Mouse (Mus musculus) MEL (cell line): ENCODE measurements around the gene 1700029I15Rik. TPM values are rescaled to one million over a fixed set of nuclear protein-coding genes. Genes with fewer than 3 reads are reported as not detected.

ENCODE experiments used
- DNase-seq: peaks from one replicate; pipeline ENCODE4 v3.0.0; 2011; ENCODE audit warnings: low read depth, low spot score
- H3K27ac ChIP-seq: 2 replicates; pipeline ENCODE4 v1.5.1; 2012; ENCODE audit warnings: low read depth, mild to moderate bottlenecking, control low read depth, low read length, moderate library complexity; ENCODE audit not compliant: control insufficient read depth
- H3K27me3 ChIP-seq, 2 experiments: fragments of 150-350 bp in 1 of 2; sonication (generic) in 1 of 2; 2 replicates each; pipeline ENCODE4 v1.6.1; 2012; ENCODE audit warnings: low read length in 2 of 2, mild to moderate bottlenecking in 2 of 2, improper control_type of control experiment in 1 of 2, moderate library complexity in 1 of 2; ENCODE audit not compliant: insufficient read depth in 2 of 2, control insufficient read depth in 1 of 2
- H3K36me3 ChIP-seq, 2 experiments: 2 replicates each; pipeline ENCODE4 v1.6.1; 2012 to 2014; ENCODE audit warnings: low read length in 2 of 2, improper control_type of control experiment in 1 of 2, inconsistent platforms in 1 of 2, mild to moderate bottlenecking in 1 of 2; ENCODE audit not compliant: insufficient read depth in 2 of 2, control insufficient read depth in 1 of 2
- H3K4me1 ChIP-seq, 2 experiments: fragments of 150-350 bp in 1 of 2; sonication (generic) in 1 of 2; 2 replicates each; pipeline ENCODE4 v1.6.1; 2012; ENCODE audit warnings: low read length in 2 of 2, improper control_type of control experiment in 1 of 2, mild to moderate bottlenecking in 1 of 2; ENCODE audit not compliant: insufficient read depth in 2 of 2, control insufficient read depth in 1 of 2
- H3K4me3 ChIP-seq, 2 experiments: fragments of 150-350 bp in 1 of 2; sonication (generic) in 1 of 2; 2 replicates each; pipeline ENCODE4 v1.5.1; 2012; ENCODE audit warnings: low read depth in 2 of 2, low read length in 2 of 2, mild to moderate bottlenecking in 2 of 2, moderate library complexity in 2 of 2, control low read depth in 1 of 2, improper control_type of control experiment in 1 of 2; ENCODE audit not compliant: control insufficient read depth in 1 of 2, insufficient read depth in 1 of 2
- H3K79me2 ChIP-seq: 2 replicates; pipeline ENCODE4 v1.6.1; 2012; ENCODE audit warnings: mild to moderate bottlenecking, low read length, moderate library complexity; ENCODE audit not compliant: control insufficient read depth, poor library complexity, insufficient read depth
- H3K9ac ChIP-seq: 2 replicates; pipeline ENCODE4 v1.6.1; 2012; ENCODE audit warnings: low read depth, mild to moderate bottlenecking, control low read depth, low read length, moderate library complexity; ENCODE audit not compliant: control insufficient read depth, poor library complexity, severe bottlenecking
- H3K9me3 ChIP-seq: fragments of 150-350 bp; sonication (generic); replicated peaks from 2 replicates; pipeline ENCODE4 v1.6.1; 2012; ENCODE audit warnings: mild to moderate bottlenecking, low read length, improper control_type of control experiment, moderate library complexity; ENCODE audit not compliant: insufficient read depth
- CHD2 ChIP-seq: IDR thresholded peaks from 2 replicates; pipeline ENCODE4 v1.6.1; 2011; ENCODE audit warnings: low read length, improper control_type of control experiment
- ELF1 ChIP-seq: IDR thresholded peaks from 2 replicates; pipeline ENCODE4 v1.6.1; 2014; ENCODE audit warnings: low read depth, mild to moderate bottlenecking, inconsistent platforms, low read length, improper control_type of control experiment, moderate library complexity
- EP300 ChIP-seq, 2 experiments: IDR thresholded peaks; 2 replicates each; pipeline ENCODE4 v1.6.1; 2011; ENCODE audit warnings: improper control_type of control experiment in 2 of 2, low read length in 2 of 2, low read depth in 1 of 2, mild to moderate bottlenecking in 1 of 2
- ETS1 ChIP-seq: IDR thresholded peaks from 2 replicates; pipeline ENCODE4 v1.6.1; 2012; ENCODE audit warnings: low read depth, mild to moderate bottlenecking, inconsistent platforms, low read length, improper control_type of control experiment, moderate library complexity
- GATA1 ChIP-seq: IDR thresholded peaks from 2 replicates; pipeline ENCODE4 v1.6.1; 2011; ENCODE audit warnings: low read depth, low read length, improper control_type of control experiment
- HCFC1 ChIP-seq: IDR thresholded peaks from 2 replicates; pipeline ENCODE4 v1.6.1; 2012; ENCODE audit warnings: low read depth, mild to moderate bottlenecking, inconsistent platforms, low read length, improper control_type of control experiment, moderate library complexity
- JUND ChIP-seq: IDR thresholded peaks from 2 replicates; pipeline ENCODE4 v1.6.1; 2011; ENCODE audit warnings: low read depth, mild to moderate bottlenecking, improper control_type of control experiment, low read length
- MAX ChIP-seq: IDR thresholded peaks from 2 replicates; pipeline ENCODE4 v1.6.1; 2011; ENCODE audit warnings: low read length, improper control_type of control experiment
- MEF2A ChIP-seq: IDR thresholded peaks from 2 replicates; pipeline ENCODE4 v1.6.1; 2014; ENCODE audit warnings: low read depth, mild to moderate bottlenecking, inconsistent platforms, low read length, improper control_type of control experiment; ENCODE audit not compliant: poor library complexity, insufficient replicate concordance, severe bottlenecking; ENCODE audit errors: extremely low read depth
- NELFE ChIP-seq: IDR thresholded peaks from 2 replicates; pipeline ENCODE4 v1.6.1; 2011; ENCODE audit warnings: low read depth, low read length, improper control_type of control experiment
- RAD21 ChIP-seq: IDR thresholded peaks from 2 replicates; pipeline ENCODE4 v1.6.1; 2011; ENCODE audit warnings: mild to moderate bottlenecking, low read depth, low read length, improper control_type of control experiment
- SIN3A ChIP-seq: IDR thresholded peaks from 2 replicates; pipeline ENCODE4 v1.6.1; 2012; ENCODE audit warnings: low read length, improper control_type of control experiment, inconsistent platforms
- TBP ChIP-seq: IDR thresholded peaks from 2 replicates; pipeline ENCODE4 v1.8.0; 2011; ENCODE audit warnings: low read depth, low read length, improper control_type of control experiment
- TCF12 ChIP-seq: IDR thresholded peaks from 2 replicates; pipeline ENCODE4 v1.6.1; 2014; ENCODE audit warnings: low read depth, mild to moderate bottlenecking, inconsistent platforms, low read length, improper control_type of control experiment, moderate library complexity
- USF2 ChIP-seq, 2 experiments: IDR thresholded peaks; 2 replicates each; pipeline ENCODE4 v1.6.1; 2011 to 2012; ENCODE audit warnings: improper control_type of control experiment in 2 of 2, low read length in 2 of 2, borderline replicate concordance in 1 of 2, inconsistent platforms in 1 of 2, low read depth in 1 of 2, mild to moderate bottlenecking in 1 of 2; ENCODE audit not compliant: insufficient read depth in 1 of 2
- ZC3H11A ChIP-seq: IDR thresholded peaks from 2 replicates; pipeline ENCODE4 v1.6.1; 2012; ENCODE audit warnings: low read depth, mild to moderate bottlenecking, inconsistent platforms, low read length, improper control_type of control experiment
- ZMIZ1 ChIP-seq: IDR thresholded peaks from 2 replicates; pipeline ENCODE4 v1.6.1; 2012; ENCODE audit warnings: low read depth, mild to moderate bottlenecking, inconsistent platforms, low read length, improper control_type of control experiment, moderate library complexity
- polyA plus RNA-seq, 2 experiments: library from polyadenylated mRNA; stranded (reverse) in 1 of 2; unstranded in 1 of 2; fragments of >175 nt in 1 of 2; fragments of >200 nt in 1 of 2; gene quantifications; 2 replicates each; pipeline versions ENCODE4 v1.2.1 to v1.2.4; 2012; ENCODE audit warnings: low replicate concordance in 2 of 2, low read depth in 1 of 2; ENCODE audit not compliant: insufficient read length in 2 of 2, insufficient read depth in 1 of 2, missing spikeins in 1 of 2
- total RNA-seq: library from RNA; depleted of rRNA; stranded (reverse); fragments of 300-350 nt; gene quantifications from 2 replicates; pipeline ENCODE4 v1.2.3, GENCODE M21; 2012

Gene 1700029I15Rik
- total and polyA plus RNA-seq, 3 experiments, result 0.65 to 3.2 TPM; not detected in 1

DNA sequence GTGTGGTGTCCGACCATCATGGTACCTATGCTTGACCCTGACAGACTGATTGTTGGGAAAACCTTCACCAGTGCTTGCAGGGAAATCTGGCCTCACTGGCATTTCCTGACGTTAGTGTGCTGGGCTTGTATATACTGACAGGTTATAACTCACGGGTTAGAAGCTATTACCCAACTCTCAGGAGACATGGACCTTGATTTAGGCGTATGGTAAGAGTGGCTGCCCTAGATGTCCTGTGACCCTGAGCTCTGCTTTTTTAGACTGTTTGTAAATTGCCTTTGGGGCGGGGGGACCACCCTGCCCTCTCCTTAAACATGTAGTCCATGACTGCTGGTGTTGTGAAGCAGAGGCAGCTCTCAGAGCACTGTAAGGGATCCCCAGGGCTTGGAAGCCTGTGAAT, 31.7 kb upstream of the 1700029I15Rik start:
- Histone ChIP-seq H3K27me3 (no peaks in the 10 kb centered on the region), H3K9me3 (no peaks in the 10 kb centered on the region), H3K79me2 (no peaks in the 10 kb centered on the region), H3K36me3 (no peaks in the 10 kb centered on the region), H3K9ac (no peak overlapping the region), H3K4me1 (no peaks in the 10 kb centered on the region), H3K4me3 (no peak overlapping the region), H3K27ac (no peak overlapping the region)
- TF ChIP-seq RAD21, result no peak
- TF ChIP-seq ZMIZ1, result no peak
- TF ChIP-seq MEF2A, result no peak
- TF ChIP-seq ZC3H11A, result no peak
- no peak for TF ChIP-seq MAX
- TF ChIP-seq USF2 (IDR thresholded peaks at IDR 0.05; ENCODE audit: borderline replicate concordance in 1 of 2, insufficient read depth in 1 of 2, low read depth in 1 of 2, low read length in 2 of 2), result no peak
- TF ChIP-seq NELFE, result no peak
- no peak for TF ChIP-seq ETS1
- no peak for TF ChIP-seq EP300 (IDR thresholded peaks at IDR 0.05; ENCODE audit: low read depth in 1 of 2, low read length in 2 of 2)
- TF ChIP-seq TCF12, result no peak
- no peak for TF ChIP-seq GATA1
- TF ChIP-seq SIN3A, result no peak
- TF ChIP-seq ELF1, result no peak
- TF ChIP-seq CHD2, result no peak
- DNase-seq, result no peak

DNA sequence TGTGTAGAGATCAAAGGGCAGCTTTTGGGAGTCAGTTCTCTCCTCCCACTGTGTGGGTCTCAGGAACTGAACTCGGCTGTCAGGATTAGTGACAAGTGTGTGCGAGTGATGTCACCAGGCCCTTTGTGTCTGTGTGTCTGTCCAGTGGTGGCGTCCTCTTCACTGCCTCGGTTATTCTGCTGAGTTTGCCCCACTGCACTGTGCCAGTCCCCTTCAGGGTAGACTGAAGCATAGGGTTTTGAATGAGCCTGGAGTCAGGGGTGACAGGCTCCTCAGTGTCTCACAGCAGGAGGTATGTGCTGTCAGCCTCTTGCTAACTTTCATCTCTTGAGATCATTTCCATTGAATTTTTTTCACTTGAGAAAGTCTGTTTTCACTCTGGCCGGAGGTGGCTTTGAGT, 28.9 kb upstream of the 1700029I15Rik start:
- H3K27ac ChIP-seq, result no peak overlapping the region
- no peaks in the 10 kb centered on the region for H3K9me3 ChIP-seq
- H3K27me3 ChIP-seq, result no peaks in the 10 kb centered on the region
- H3K36me3 ChIP-seq, result no peaks in the 10 kb centered on the region
- DNase-seq, result no peak
- no peak overlapping the region for H3K4me3 ChIP-seq
- H3K9ac ChIP-seq, result no peak overlapping the region
- H3K4me1 ChIP-seq, result no peaks in the 10 kb centered on the region
- TF ChIP-seq JUND, result no peak
- no peak for TF ChIP-seq HCFC1
- TF ChIP-seq TBP, result no peak
- H3K79me2 ChIP-seq, result no peaks in the 10 kb centered on the region
